Mouse (Mus musculus) midbrain, embryonic 11.5 days (tissue): ENCODE data around the gene Ing4. TPM values are rescaled to one million over a fixed set of nuclear protein-coding genes. Genes with fewer than 3 reads are reported as not detected.

Experiments used
- ATAC-seq: fragments of 200-750 bp; cut with Nextera tagmentation; 2 replicates; pipeline ENCODE4 v1.8.0; 2017; ENCODE audit warnings: moderate TSS enrichment, moderate library complexity; ENCODE audit not compliant: low FRiP score
- DNase-seq: peaks from one replicate; pipeline ENCODE4 v3.0.0; 2015; ENCODE audit warnings: low spot score; ENCODE audit errors: missing footprints
- H3K27ac ChIP-seq: fragments of 300-500 bp; sonication (generic); 2 replicates; pipeline ENCODE4 v1.5.1; 2014; ENCODE audit warnings: low read depth, low read length
- H3K27me3 ChIP-seq: fragments of 300-500 bp; sonication (generic); 2 replicates; pipeline ENCODE4 v1.6.1; 2014; ENCODE audit warnings: mild to moderate bottlenecking, low read length, moderate library complexity, mixed read lengths; ENCODE audit not compliant: control insufficient read depth, insufficient read depth
- H3K36me3 ChIP-seq: fragments of 300-500 bp; sonication (generic); 2 replicates; pipeline ENCODE4 v1.6.1; 2014; ENCODE audit warnings: mild to moderate bottlenecking, low read length, moderate library complexity, mixed read lengths; ENCODE audit not compliant: control insufficient read depth, insufficient read depth
- H3K4me1 ChIP-seq: fragments of 300-500 bp; sonication (generic); 2 replicates; pipeline ENCODE4 v1.6.1; 2014; ENCODE audit warnings: low read length; ENCODE audit not compliant: control insufficient read depth, insufficient read depth
- H3K4me2 ChIP-seq: fragments of 300-500 bp; sonication (generic); 2 replicates; pipeline ENCODE4 v1.6.1; 2014; ENCODE audit warnings: mild to moderate bottlenecking, moderate library complexity
- H3K4me3 ChIP-seq: fragments of 300-500 bp; sonication (generic); 2 replicates; pipeline ENCODE4 v1.5.1; 2014; ENCODE audit warnings: low read depth, low read length
- H3K9ac ChIP-seq: fragments of 300-500 bp; sonication (generic); 2 replicates; pipeline ENCODE4 v1.6.1; 2014; ENCODE audit warnings: low read length
- H3K9me3 ChIP-seq: fragments of 300-500 bp; sonication (generic); 2 replicates; pipeline ENCODE4 v1.6.1; 2016; ENCODE audit warnings: low read length; ENCODE audit not compliant: control insufficient read depth
- WGBS: fragments of 180-500 bp; shearing (Covaris S2); extraction: QIAGEN DNeasy Blood & Tissue Kit; methylation state at CpG from one replicate; pipeline ENCODE4 v1.1.7; 2014; 5-methylcytosine and 5-hydroxymethylcytosine counted together
- polyA plus RNA-seq: library from polyadenylated mRNA; unstranded; fragments of >200 nt; fragmentation: Nextera tagmentation; extraction: Ambion mirVana; gene quantifications from 2 replicates; pipeline ENCODE4 v1.2.1, GENCODE M21; 2014

The Ing4 gene
- polyA plus RNA-seq, 1 experiment from 2014 or later, result 146 TPM

GRCm38 (mm10) chr6:125092372-125092771 is 52.8 kb downstream of the Ing4 start:
- Histone ChIP-seq H3K4me3 (no peak overlapping the region), H3K4me2 (no peak overlapping the region), H3K27me3 (no peaks in the 10 kb centered on the region), H3K9me3 (no peaks in the 10 kb centered on the region), H3K4me1 (peaks cover 18% of the 10 kb centered on the region), H3K9ac (no peak overlapping the region), H3K27ac (no peak overlapping the region), H3K36me3 (no peaks in the 10 kb centered on the region)
- DNase-seq (no peak), ATAC-seq (no peak)
- 93% methylated on average over 5 of the region's 5 CpGs for WGBS

- WGBS, result 81% methylated on average over 3 of the region's 3 CpGs
- no peaks in the 10 kb centered on the region for H3K27me3 ChIP-seq
- peaks cover 34% of the 10 kb centered on the region for H3K4me1 ChIP-seq
- H3K4me3 ChIP-seq, result no peak overlapping the region
- no peak for ATAC-seq
- H3K9ac ChIP-seq, result no peak overlapping the region
- peaks cover 2% of the 10 kb centered on the region; the same call in 1 of the 2 replicates for H3K36me3 ChIP-seq
- no peaks in the 10 kb centered on the region for H3K9me3 ChIP-seq
- H3K27ac ChIP-seq, result peak overlapping the region; percentile 95
- peak; percentile 89 for DNase-seq
- no peak overlapping the region for H3K4me2 ChIP-seq
These were observed 55.3 kb downstream of the Ing4 start for GRCm38 (mm10) chr6:125094843-125095242.

GRCm38 (mm10) chr6:125095391-125096278 is 56.1 kb downstream of the Ing4 start, which contains the start of gene Chd4:
Gene Chd4, plus strand, starts transcription at chr6:125095981.
- Histone ChIP-seq H3K27ac (peak within 1 kb of the TSS; percentile 95), H3K36me3 (peaks cover 5% of the 10 kb centered on the region), H3K4me1 (peaks cover 29% of the 10 kb centered on the region), H3K9me3 (no peaks in the 10 kb centered on the region), H3K27me3 (no peaks in the 10 kb centered on the region), H3K9ac (peak within 1 kb of the TSS; percentile 94), H3K4me2 (peak within 1 kb of the TSS; percentile 97), H3K4me3 (peak within 1 kb of the TSS; percentile 62)
- WGBS, result 4% methylated on average over 40 of the region's 45 CpGs
- peak; percentile 99 for DNase-seq
- ATAC-seq, result peak; percentile 79

GRCm38 (mm10) chr6:125096279-125096596 is 56.7 kb downstream of the Ing4 start:
- peaks cover 11% of the 10 kb centered on the region for H3K36me3 ChIP-seq
- H3K4me3 ChIP-seq, result peak overlapping the region; percentile 62
- peaks cover 29% of the 10 kb centered on the region for H3K4me1 ChIP-seq
- ATAC-seq (no peak), DNase-seq (no peak)
- peak overlapping the region; percentile 97 for H3K4me2 ChIP-seq
- no peaks in the 10 kb centered on the region for H3K27me3 ChIP-seq
- peak overlapping the region; percentile 95 for H3K27ac ChIP-seq
- no peaks in the 10 kb centered on the region for H3K9me3 ChIP-seq
- WGBS, result 0% methylated on average over 12 of the region's 32 CpGs
- peak overlapping the region; percentile 94 for H3K9ac ChIP-seq

- peak overlapping the region; percentile 95 for H3K27ac ChIP-seq
- no peaks in the 10 kb centered on the region for H3K27me3 ChIP-seq
- H3K36me3 ChIP-seq, result peaks cover 17% of the 10 kb centered on the region
- ATAC-seq (peak; percentile 65), DNase-seq (peak; percentile 92)
- peaks cover 29% of the 10 kb centered on the region for H3K4me1 ChIP-seq
- peak overlapping the region; percentile 97 for H3K4me2 ChIP-seq
- peak overlapping the region; percentile 94 for H3K9ac ChIP-seq
- no peaks in the 10 kb centered on the region for H3K9me3 ChIP-seq
- 1% methylated on average over 43 of the region's 44 CpGs for WGBS
- peak overlapping the region; percentile 62 for H3K4me3 ChIP-seq
These were observed 57.2 kb downstream of the Ing4 start for GRCm38 (mm10) chr6:125096597-125097345.

- peak overlapping the region; percentile 97 for H3K4me2 ChIP-seq
- peaks cover 29% of the 10 kb centered on the region for H3K4me1 ChIP-seq
- H3K36me3 ChIP-seq, result peaks cover 22% of the 10 kb centered on the region
- H3K4me3 ChIP-seq, result peak overlapping the region; percentile 62
- DNase-seq (no peak), ATAC-seq (peak; percentile 4)
- peak overlapping the region; percentile 94 for H3K9ac ChIP-seq
- 2% methylated on average over 12 of the region's 12 CpGs for WGBS
- no peaks in the 10 kb centered on the region for H3K9me3 ChIP-seq
- peak overlapping the region; percentile 95 for H3K27ac ChIP-seq
- no peaks in the 10 kb centered on the region for H3K27me3 ChIP-seq
These were observed 57.8 kb downstream of the Ing4 start for GRCm38 (mm10) chr6:125097346-125097689.

GRCm38 (mm10) chr6:125097951-125098350 is 58.4 kb downstream of the Ing4 start:
- no peak for ATAC-seq
- no peak overlapping the region for H3K27ac ChIP-seq
- H3K4me1 ChIP-seq, result peaks cover 29% of the 10 kb centered on the region
- H3K4me3 ChIP-seq, result peak overlapping the region; percentile 62
- H3K36me3 ChIP-seq, result peaks cover 28% of the 10 kb centered on the region
- H3K4me2 ChIP-seq, result peak overlapping the region; percentile 97
- no peaks in the 10 kb centered on the region for H3K27me3 ChIP-seq
- 61% methylated on average over 8 of the region's 8 CpGs for WGBS
- DNase-seq, result no peak
- H3K9me3 ChIP-seq, result no peaks in the 10 kb centered on the region
- H3K9ac ChIP-seq, result peak overlapping the region; percentile 94

- H3K4me2 ChIP-seq, result peak overlapping the region; percentile 97
- peaks cover 29% of the 10 kb centered on the region for H3K4me1 ChIP-seq
- no peak for DNase-seq
- H3K9ac ChIP-seq, result peak overlapping the region; percentile 94
- H3K27ac ChIP-seq, result no peak overlapping the region
- WGBS, result 74% methylated on average over 3 of the region's 3 CpGs
- H3K9me3 ChIP-seq, result no peaks in the 10 kb centered on the region
- no peak for ATAC-seq
- H3K27me3 ChIP-seq, result no peaks in the 10 kb centered on the region
- peaks cover 29% of the 10 kb centered on the region for H3K36me3 ChIP-seq
- peak overlapping the region; percentile 62 for H3K4me3 ChIP-seq
These were observed 59.0 kb downstream of the Ing4 start for GRCm38 (mm10) chr6:125098513-125098912.
